Mouse (Mus musculus) limb, embryonic 10.5 days (tissue): Measurements from ENCODE around the gene Pld1. TPM values are rescaled to one million over a fixed set of nuclear protein-coding genes. Genes with fewer than 3 reads are reported as not detected.

Experiments used
- DNase-seq: peaks from one replicate; pipeline ENCODE4 v3.0.0-alpha.2; 2017; ENCODE audit warnings: low spot score
- H3K27ac ChIP-seq: fragments of 300-500 bp; sonication (generic); 2 replicates; pipeline ENCODE4 v1.5.1; 2016; ENCODE audit warnings: mild to moderate bottlenecking
- H3K27me3 ChIP-seq: fragments of 300-500 bp; sonication (generic); 2 replicates; pipeline ENCODE4 v1.6.1; 2016; ENCODE audit warnings: low read depth, mild to moderate bottlenecking; ENCODE audit not compliant: poor library complexity, severe bottlenecking
- H3K36me3 ChIP-seq: fragments of 300-500 bp; sonication (generic); 2 replicates; pipeline ENCODE4 v1.6.1; 2016; ENCODE audit warnings: mild to moderate bottlenecking, moderate library complexity
- H3K4me1 ChIP-seq: fragments of 300-500 bp; sonication (generic); 2 replicates; pipeline ENCODE4 v1.6.1; 2016
- H3K4me3 ChIP-seq: fragments of 300-500 bp; sonication (generic); 2 replicates; pipeline ENCODE4 v1.5.1; 2016; ENCODE audit warnings: mild to moderate bottlenecking, moderate library complexity
- H3K9me3 ChIP-seq: fragments of 300-500 bp; sonication (generic); replicated peaks from 2 replicates; pipeline ENCODE4 v1.6.1; 2016; ENCODE audit warnings: mild to moderate bottlenecking
- WGBS: fragments of 180-500 bp; shearing (Covaris S2); methylation state at CpG from one replicate; pipeline ENCODE4 v1.1.7; 2016; 5-methylcytosine and 5-hydroxymethylcytosine counted together
- polyA plus RNA-seq: library from polyadenylated mRNA; unstranded; fragments of >200 nt; fragmentation: Nextera tagmentation; extraction: Ambion mirVana; gene quantifications from 2 replicates; pipeline ENCODE4 v1.2.1, GENCODE M21; 2016

Gene Pld1
- 1.2 and 2.1 TPM in 2 replicates for polyA plus RNA-seq

- peak; percentile 75 for DNase-seq
- no peaks in the 10 kb centered on the region for H3K9me3 ChIP-seq
- peaks cover 6% of the 10 kb centered on the region; the same call in 1 of the 2 replicates for H3K27me3 ChIP-seq
- no peaks in the 10 kb centered on the region for H3K36me3 ChIP-seq
- H3K4me1 ChIP-seq, result peaks cover 17% of the 10 kb centered on the region
- peak within 1 kb of the TSS; percentile 85 for H3K27ac ChIP-seq
- peak within 1 kb of the TSS; percentile 78 for H3K4me3 ChIP-seq
- WGBS, result under 1% methylated on average over 68 of the region's 68 CpGs
Observed at GRCm38 (mm10) chr3:27938381-27939323, at the start of gene Pld1. Pld1 (plus strand) TSS chr3:27938695.

GRCm38 (mm10) chr3:27896318-27896892 is 42.1 kb upstream of the Pld1 start, which contains the start of gene Tmem212:
Tmem212 (minus strand) TSS chr3:27896368.
- Histone ChIP-seq H3K36me3 (no peaks in the 10 kb centered on the region), H3K27ac (no peak within 1 kb of the TSS), H3K4me1 (peaks cover 7% of the 10 kb centered on the region), H3K27me3 (no peaks in the 10 kb centered on the region), H3K9me3 (no peaks in the 10 kb centered on the region), H3K4me3 (no peak within 1 kb of the TSS)
- DNase-seq, result no peak
- WGBS, result 74% methylated on average over 8 of the region's 8 CpGs

DNA sequence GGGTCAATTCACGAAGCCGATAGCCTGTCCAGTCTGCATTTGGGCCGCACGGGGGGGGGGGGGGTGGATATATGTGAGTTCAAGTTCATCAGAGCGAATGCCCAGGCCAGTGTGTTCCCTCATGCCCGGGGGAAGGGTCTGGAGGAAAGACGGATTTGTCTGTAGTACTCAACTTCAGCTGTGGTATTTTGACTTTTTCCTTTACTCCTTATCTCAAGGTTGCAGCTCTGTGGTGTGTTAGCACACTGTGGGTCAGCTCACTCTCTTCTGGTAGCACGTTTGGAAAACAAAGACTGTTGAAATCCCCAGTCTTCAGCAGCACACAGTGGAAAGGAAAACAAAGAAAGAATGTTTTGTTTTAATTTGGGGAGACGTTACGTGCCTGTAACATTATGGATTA is 40.3 kb upstream of the Pld1 start:
- no peaks in the 10 kb centered on the region for H3K27me3 ChIP-seq
- no peaks in the 10 kb centered on the region for H3K9me3 ChIP-seq
- DNase-seq, result no peak
- WGBS, result 82% methylated on average over 10 of the region's 10 CpGs
- H3K4me3 ChIP-seq, result no peak overlapping the region
- H3K4me1 ChIP-seq, result peaks cover 7% of the 10 kb centered on the region
- H3K27ac ChIP-seq, result no peak overlapping the region
- no peaks in the 10 kb centered on the region for H3K36me3 ChIP-seq

- Histone ChIP-seq H3K4me3 (no peak overlapping the region), H3K36me3 (no peaks in the 10 kb centered on the region), H3K9me3 (no peaks in the 10 kb centered on the region), H3K4me1 (peaks cover 7% of the 10 kb centered on the region), H3K27ac (no peak overlapping the region), H3K27me3 (no peaks in the 10 kb centered on the region)
- no peak for DNase-seq
- 77% methylated on average over 13 of the region's 13 CpGs for WGBS
Observed at GRCm38 (mm10) chr3:27899012-27899726, 39.3 kb upstream of the Pld1 start.

DNA sequence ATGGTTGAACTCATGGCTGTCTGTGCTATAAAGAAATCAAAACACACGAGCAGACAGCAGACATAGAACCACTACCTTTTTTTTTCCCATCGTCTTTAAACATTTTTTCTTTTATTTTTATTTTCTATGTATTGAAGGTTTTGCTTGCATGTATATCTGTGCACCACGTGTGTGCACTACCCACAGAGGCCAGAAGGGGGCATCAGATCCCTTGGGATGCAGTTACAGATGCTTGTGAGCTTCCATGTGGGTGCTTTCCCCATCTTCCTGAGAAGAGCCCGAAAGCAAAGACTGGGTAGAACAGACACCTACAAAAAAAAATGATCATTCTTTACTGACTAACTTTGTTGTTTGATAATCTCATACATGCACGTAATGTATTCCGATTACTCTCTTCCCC is 36.6 kb upstream of the Pld1 start:
- Histone ChIP-seq H3K4me1 (peaks cover 7% of the 10 kb centered on the region), H3K4me3 (no peak overlapping the region), H3K27me3 (no peaks in the 10 kb centered on the region), H3K9me3 (no peaks in the 10 kb centered on the region), H3K36me3 (no peaks in the 10 kb centered on the region), H3K27ac (no peak overlapping the region)
- no peak for DNase-seq
- 89% methylated on average over 6 of the region's 6 CpGs for WGBS

GRCm38 (mm10) chr3:27904659-27905330 is 33.7 kb upstream of the Pld1 start:
- Histone ChIP-seq H3K36me3 (no peaks in the 10 kb centered on the region), H3K4me1 (no peaks in the 10 kb centered on the region; the same call in 1 of the 2 replicates), H3K27me3 (no peaks in the 10 kb centered on the region), H3K27ac (no peak overlapping the region), H3K9me3 (no peaks in the 10 kb centered on the region), H3K4me3 (no peak overlapping the region)
- WGBS, result 79% methylated on average over 13 of the region's 13 CpGs
- DNase-seq, result no peak

GRCm38 (mm10) chr3:27906647-27907209 is 31.8 kb upstream of the Pld1 start:
- Histone ChIP-seq H3K9me3 (no peaks in the 10 kb centered on the region), H3K27ac (no peak overlapping the region), H3K4me1 (no peaks in the 10 kb centered on the region; the same call in 1 of the 2 replicates), H3K36me3 (no peaks in the 10 kb centered on the region), H3K27me3 (no peaks in the 10 kb centered on the region), H3K4me3 (no peak overlapping the region)
- WGBS, result 82% methylated on average over 7 of the region's 7 CpGs
- no peak for DNase-seq

DNA sequence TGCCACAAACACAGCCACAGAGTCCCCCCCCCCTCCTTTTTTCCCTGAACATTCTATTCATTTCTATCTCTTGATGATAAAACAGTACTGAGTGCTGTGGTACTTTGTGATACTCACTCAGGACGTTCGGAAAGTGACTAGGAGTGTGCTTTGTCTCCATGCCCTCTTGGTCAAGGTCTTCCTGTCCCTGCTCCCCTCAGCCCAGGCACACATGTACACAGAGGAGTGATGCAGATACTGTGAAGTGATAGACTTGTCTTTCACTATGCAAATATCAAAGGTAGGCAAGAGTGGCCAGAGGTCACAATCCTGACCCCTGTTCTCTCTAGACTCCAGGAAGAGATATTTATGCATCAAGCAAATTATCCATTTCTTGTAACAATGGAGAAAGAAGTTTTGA is 31.2 kb upstream of the Pld1 start:
- no peak overlapping the region for H3K27ac ChIP-seq
- DNase-seq, result no peak
- WGBS, result 85% methylated on average over 2 of the region's 2 CpGs

DNA sequence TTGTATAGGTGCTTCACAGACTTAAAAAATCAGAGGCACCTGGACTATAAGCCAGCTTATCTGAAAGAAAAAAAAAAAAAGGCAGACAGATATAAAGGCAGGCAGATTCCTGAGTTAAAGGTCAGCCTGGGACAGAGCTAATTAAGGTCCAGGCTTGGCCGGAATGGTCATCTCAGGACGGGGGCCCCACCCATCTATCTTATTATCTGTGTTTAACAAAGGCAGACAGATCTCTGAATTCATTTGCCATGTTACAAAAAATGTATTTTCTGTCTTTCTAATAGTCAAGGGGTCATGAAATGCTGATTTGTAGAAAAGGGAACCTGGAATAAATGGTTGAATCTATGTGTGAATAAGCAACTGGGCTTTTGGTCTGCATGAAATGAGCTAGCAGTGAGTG is 30.2 kb upstream of the Pld1 start:
- Histone ChIP-seq H3K4me1 (no peaks in the 10 kb centered on the region; the same call in 1 of the 2 replicates), H3K27me3 (no peaks in the 10 kb centered on the region), H3K9me3 (no peaks in the 10 kb centered on the region), H3K27ac (no peak overlapping the region), H3K36me3 (no peaks in the 10 kb centered on the region), H3K4me3 (no peak overlapping the region)
- WGBS, result 80% methylated on average over 2 of the region's 2 CpGs
- DNase-seq, result no peak

More for the DNA sequence above, 31.2 kb upstream of the Pld1 start:
- Histone ChIP-seq H3K36me3 (no peaks in the 10 kb centered on the region), H3K4me3 (no peak overlapping the region), H3K4me1 (no peaks in the 10 kb centered on the region; the same call in 1 of the 2 replicates), H3K27me3 (no peaks in the 10 kb centered on the region), H3K9me3 (no peaks in the 10 kb centered on the region)

DNA sequence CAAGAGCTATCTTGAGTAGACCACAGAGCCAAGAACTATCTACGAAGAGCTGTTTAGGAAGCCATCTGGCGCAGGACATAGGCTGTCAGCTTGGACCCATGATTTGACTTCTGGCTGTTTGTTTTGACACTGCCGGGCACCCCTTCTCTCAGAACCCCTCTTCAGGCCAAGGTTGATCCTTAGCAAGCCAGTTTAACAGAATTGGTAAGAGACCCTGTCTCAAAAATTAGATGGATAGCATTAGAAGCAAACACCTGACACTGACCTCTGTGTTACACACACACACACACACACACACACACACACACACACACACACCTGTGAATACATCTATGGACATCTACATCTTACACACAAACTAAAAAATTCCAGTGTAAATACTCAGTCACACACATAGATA is 29.5 kb upstream of the Pld1 start:
- DNase-seq, result no peak
- H3K4me1 ChIP-seq, result no peaks in the 10 kb centered on the region; the same call in 1 of the 2 replicates
- H3K9me3 ChIP-seq, result no peaks in the 10 kb centered on the region
- WGBS, result 84% methylated on average over 3 of the region's 3 CpGs
- H3K27ac ChIP-seq, result no peak overlapping the region
- no peaks in the 10 kb centered on the region for H3K27me3 ChIP-seq
- H3K4me3 ChIP-seq, result no peak overlapping the region
- H3K36me3 ChIP-seq, result no peaks in the 10 kb centered on the region

GRCm38 (mm10) chr3:27918656-27919436 is 19.6 kb upstream of the Pld1 start:
- H3K27ac ChIP-seq, result no peak overlapping the region
- H3K9me3 ChIP-seq, result 0 out of 2 replicates have a peak, but pooled peaks cover 2% of the 10 kb centered on the region
- no peaks in the 10 kb centered on the region for H3K36me3 ChIP-seq
- H3K4me1 ChIP-seq, result no peaks in the 10 kb centered on the region
- no peak for DNase-seq
- H3K4me3 ChIP-seq, result no peak overlapping the region
- H3K27me3 ChIP-seq, result no peaks in the 10 kb centered on the region
- WGBS, result 89% methylated on average over 14 of the region's 14 CpGs
